Mouse (Mus musculus) thymus, adult 2 months (tissue): ENCODE measurements around the gene Lysmd1.

ENCODE experiments used
- CTCF ChIP-seq: fragments of 200-500 bp; IDR thresholded peaks from 2 replicates; pipeline ENCODE4 v1.5.1; 2012; ENCODE audit warnings: mild to moderate bottlenecking, control low read depth, low read length, moderate library complexity, borderline replicate concordance; ENCODE audit not compliant: control insufficient read depth, poor library complexity, insufficient read depth; ENCODE audit errors: extremely low read depth
- POLR2A ChIP-seq: fragments of 200-500 bp; IDR thresholded peaks from 2 replicates; pipeline ENCODE4 v1.6.1; 2012; ENCODE audit warnings: mild to moderate bottlenecking, low read length, control low read depth, moderate library complexity; ENCODE audit not compliant: control insufficient read depth, poor library complexity, insufficient read depth; ENCODE audit errors: extremely low read depth

GRCm38 (mm10) chr3:95186100-95186499, 52.2 kb downstream of the Lysmd1 start:
- TF ChIP-seq CTCF (no peak), POLR2A (no peak)
